Mouse (Mus musculus): Measurements from ENCODE around the gene Gfi1b.

Gene Gfi1b

DNA sequence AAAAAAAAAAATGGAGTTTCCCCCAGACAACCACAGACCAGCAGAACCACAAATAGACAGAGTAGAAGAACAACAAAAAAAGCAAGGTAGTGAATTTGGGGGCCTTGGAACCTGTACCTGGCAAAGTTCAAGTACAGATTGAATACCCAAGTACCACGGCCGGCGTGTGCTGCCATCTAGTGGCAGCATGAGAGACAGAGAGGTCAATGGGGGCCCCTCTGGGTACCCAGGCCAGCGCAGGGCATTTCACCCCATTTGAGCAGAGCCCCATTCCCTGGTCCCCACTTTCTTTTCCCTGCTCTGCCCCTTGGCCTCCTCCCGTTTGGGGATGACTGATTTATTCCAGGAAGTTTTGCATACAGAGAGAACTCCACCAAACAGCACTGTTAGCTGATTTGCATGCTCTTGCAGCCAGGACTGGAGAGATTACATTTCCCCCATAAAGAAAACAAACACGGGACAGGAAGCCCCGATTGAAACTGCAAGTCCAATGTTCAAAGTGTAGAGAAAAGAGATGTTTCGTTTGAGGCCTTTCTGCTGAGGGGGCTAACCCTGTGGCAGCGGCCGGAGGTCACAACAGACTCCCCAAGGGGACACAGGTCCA, 841 bp upstream of the Gfi1b start:
- DNase-seq (ENCODE audit: low spot score): no peak

DNA sequence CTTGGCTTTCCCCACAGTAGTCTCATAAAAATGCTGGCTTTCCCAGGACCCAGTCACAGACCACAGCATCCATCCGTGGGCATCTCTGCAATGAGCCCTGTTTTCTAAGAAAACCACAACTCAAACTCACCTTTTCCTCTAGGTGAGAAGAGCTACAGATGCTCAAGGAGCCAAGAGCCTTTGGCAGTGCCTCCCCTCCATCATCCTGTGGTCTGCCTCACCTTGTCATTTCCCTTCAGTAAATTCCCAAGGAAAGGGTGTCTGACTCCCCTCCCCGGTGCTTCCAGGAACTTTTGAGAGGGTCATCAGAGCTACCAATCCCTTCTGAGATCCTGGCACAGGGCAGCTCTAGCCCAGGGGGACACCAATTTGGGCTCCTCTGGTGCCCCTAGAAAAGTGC, 671 bp downstream of the Gfi1b start:
- no peak for DNase-seq (ENCODE audit: low spot score)

DNA sequence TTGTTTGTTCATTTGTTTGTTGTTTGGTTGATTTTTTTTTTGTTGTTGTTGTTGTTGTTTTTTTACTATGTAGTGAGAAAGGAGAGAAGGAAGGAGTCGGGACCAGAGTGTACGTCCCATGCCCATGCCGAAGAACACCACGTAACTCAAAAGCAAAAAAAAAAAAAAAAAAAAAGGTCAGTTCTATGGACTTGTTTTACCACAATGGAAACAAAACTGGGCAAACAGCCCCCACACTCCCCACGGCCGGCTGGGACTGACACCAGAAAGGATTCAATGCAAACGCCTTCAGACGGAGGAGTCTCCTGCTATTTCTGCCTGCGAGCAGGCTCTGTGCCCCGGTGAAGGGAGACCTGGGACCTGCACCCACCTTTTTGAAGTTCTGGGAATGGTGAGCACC, 1.3 kb downstream of the Gfi1b start:
- no peak for DNase-seq (ENCODE audit: low spot score)

DNA sequence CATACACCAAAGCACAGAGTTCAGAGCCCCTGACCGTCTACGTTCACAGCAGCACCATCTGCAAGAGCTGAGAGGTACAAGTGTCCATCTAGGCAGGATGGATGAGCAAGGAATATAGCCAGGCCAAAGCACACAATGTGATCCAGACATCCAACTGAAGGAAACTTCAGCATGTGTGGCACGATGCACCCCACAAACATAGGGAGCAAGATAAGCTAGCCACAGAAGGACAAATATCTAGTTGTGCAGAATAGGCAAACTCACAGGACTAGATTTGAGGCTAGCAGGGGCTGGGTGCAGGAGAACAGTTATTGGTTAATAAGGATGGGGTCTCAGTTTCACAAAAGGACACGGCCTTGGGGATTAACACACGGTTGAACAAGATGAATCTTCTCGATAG, 2.4 kb downstream of the Gfi1b start:
- DNase-seq (ENCODE audit: low spot score): no peak

GRCm38 (mm10) chr2:28618777-28619336, 2.9 kb downstream of the Gfi1b start:
- DNase-seq (ENCODE audit: low spot score): no peak

GRCm38 (mm10) chr2:28617498-28618486, 4.0 kb downstream of the Gfi1b start:
- DNase-seq (ENCODE audit: low spot score): no peak

GRCm38 (mm10) chr2:28616874-28617273, 4.9 kb downstream of the Gfi1b start:
- no peak for DNase-seq (ENCODE audit: low spot score)

DNA sequence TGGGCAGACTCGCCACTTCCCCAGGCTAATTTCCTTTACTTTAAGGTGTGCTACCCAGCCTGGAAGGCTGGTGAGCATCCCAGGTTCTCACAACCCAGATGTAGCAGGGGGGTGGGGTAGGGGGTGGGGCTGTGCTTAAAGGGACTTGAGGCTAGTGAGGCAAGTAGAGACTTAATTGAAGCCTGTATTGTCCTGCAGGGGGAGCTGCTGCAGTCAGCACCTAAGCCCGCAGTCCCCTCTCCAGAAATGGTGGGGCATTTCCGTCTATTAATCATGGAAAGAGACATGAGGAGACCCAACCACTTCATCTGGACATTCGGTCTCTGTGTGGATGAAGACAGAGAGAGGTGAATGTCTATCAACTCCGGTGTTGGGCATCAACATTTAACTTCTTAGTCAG, 5.4 kb downstream of the Gfi1b start:
- no peak for DNase-seq (ENCODE audit: low spot score)

- DNase-seq (ENCODE audit: low spot score): no peak
These were observed 8.2 kb downstream of the Gfi1b start for GRCm38 (mm10) chr2:28613599-28613998.

DNA sequence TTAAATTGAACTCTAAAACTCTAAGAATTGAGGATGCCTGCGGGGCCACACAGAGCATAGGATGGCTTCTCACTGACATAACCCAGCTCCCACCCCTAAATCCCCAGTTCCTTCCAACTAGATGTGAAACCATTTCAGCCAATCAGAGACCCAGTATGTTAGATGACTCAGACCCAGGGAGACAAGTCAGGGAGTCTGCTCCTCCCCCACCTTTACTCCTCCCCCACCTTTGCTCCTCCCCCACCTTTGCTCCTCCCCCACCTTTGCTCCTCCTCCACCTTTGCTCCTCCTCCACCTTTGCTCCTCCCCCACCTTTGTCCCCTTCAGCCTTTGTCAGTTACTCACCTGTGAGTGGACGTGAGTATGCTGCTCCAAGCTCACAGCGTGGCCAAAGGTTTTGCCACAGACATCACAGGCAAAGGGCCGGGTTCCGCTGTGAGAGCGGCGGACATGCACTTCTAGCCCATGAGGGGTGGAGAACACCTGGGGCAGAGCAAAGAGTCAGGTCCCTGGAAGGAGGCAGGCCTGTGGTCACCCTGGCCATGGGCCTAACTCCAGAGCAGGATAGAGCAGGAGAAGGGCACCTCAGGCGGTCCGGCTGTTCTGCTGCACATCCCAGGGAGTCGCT, 9.2 kb downstream of the Gfi1b start:
- no peak for DNase-seq (ENCODE audit: low spot score)

- DNase-seq (ENCODE audit: low spot score): no peak
These were observed 10.4 kb downstream of the Gfi1b start for GRCm38 (mm10) chr2:28611407-28611787.

GRCm38 (mm10) chr2:28610716-28611406, 10.9 kb downstream of the Gfi1b start:
- no peak for DNase-seq (ENCODE audit: low spot score)

DNA sequence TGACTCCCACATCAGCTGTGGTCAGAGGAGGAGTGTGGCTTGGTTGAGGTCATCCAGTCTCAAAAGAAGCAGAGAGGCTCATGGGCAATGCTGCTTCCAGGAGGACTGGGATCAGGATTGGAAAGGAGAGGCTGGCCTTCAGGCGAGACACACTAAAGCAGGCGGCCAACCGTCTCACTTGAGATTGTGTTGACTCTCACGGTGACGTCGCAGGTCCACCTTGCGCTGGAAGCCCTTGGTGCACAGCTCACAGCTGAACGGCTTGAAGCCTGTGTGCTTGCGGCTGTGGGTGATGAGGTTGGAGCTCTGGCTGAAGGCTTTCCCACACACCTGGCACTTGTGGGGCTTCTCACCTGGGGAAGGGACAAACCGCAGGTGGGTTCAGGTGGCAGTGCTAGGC, 11.9 kb downstream of the Gfi1b start:
- DNase-seq (ENCODE audit: low spot score): no peak

- DNase-seq (ENCODE audit: low spot score): no peak
These were observed 14.2 kb downstream of the Gfi1b start for GRCm38 (mm10) chr2:28607341-28608165.

- DNase-seq (ENCODE audit: low spot score): no peak
These were observed 15.0 kb downstream of the Gfi1b start for GRCm38 (mm10) chr2:28606601-28607340.

DNA sequence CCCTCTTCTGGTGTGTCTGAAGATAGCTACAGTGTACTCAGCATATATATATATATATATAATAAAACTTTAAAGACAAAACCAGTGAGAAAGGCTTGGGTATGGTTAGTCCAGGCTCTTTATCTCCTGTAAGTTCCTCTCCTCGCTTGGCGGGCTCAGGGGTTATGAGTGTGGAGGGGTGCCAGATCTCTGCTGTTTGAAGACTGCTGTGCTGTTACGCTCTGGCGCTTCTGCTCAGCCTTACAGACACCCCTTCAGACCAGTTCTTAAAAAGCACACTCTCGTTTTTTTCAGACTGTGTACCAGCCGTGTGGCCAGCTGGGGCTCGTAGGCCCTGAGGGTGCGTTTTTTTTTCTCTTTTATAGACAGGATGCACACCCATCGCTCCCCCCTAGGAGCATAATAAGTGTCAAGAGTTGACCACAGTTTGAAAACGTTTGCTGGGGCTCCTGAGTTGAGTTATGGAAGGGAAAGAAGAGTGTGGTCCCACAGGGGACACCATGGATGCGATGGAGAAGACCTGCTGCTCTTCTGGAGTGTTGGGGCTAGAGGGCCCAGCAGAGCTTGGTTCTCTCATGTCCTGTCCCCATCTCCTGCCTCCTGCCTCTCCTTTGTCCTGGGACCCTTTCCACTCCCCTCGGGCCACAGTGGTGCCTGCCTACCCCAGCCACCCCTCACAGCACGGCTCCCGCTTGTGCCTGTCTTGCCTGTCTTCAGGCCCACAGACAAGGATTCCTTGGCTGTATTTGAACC, 15.8 kb downstream of the Gfi1b start:
- no peak for DNase-seq (ENCODE audit: low spot score)

GRCm38 (mm10) chr2:28603542-28603941, 18.2 kb downstream of the Gfi1b start:
- no peak for DNase-seq (ENCODE audit: low spot score)

- DNase-seq (ENCODE audit: low spot score): no peak
These were observed 19.8 kb downstream of the Gfi1b start for GRCm38 (mm10) chr2:28601720-28602590.

DNA sequence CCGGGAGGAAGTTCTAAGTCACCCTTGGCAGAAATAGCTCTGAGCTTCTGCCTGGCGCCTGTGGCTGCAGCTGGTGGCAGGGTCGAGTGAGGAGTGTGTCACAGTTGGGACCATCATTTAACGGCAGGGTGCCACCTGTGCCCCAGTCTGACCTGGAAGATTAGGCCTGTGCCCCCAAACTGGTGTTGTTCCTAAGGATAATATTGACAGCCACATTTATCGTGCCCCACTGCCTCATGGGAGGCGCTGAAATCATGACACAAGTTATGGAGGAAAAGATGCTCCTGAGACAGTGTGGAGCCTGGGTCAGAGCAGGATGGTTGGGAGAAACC, 22.2 kb downstream of the Gfi1b start:
- no peak for DNase-seq (ENCODE audit: low spot score)

Data from ovary, postnatal 14 days (tissue).